Mouse (Mus musculus) midbrain, embryonic 14.5 days (tissue): ENCODE measurements at regions not wholly inside any gene's neighbourhood (a gene's known extent, or its start where the extent isn't known, plus 50 kb on each side); places are given as distances from the start of the nearest gene placed in this dataset.

ENCODE experiments used
- ATAC-seq: fragments of 200-750 bp; cut with Nextera tagmentation; 2 replicates; pipeline ENCODE4 v1.8.0; 2017; ENCODE audit warnings: moderate number of reproducible peaks, moderate library complexity; ENCODE audit not compliant: low FRiP score, low TSS enrichment
- DNase-seq: peaks from one replicate; pipeline ENCODE4 v3.0.0-alpha.2; 2015
- H3K27ac ChIP-seq: fragments of 300-500 bp; sonication (generic); replicated peaks from 2 replicates; pipeline ENCODE4 v1.5.1; 2014; ENCODE audit warnings: mild to moderate bottlenecking, low read depth, low read length, moderate library complexity
- H3K27me3 ChIP-seq: fragments of 300-500 bp; sonication (generic); 2 replicates; pipeline ENCODE4 v1.6.1; 2014; ENCODE audit warnings: low read length, control low read depth, mixed read lengths; ENCODE audit not compliant: control insufficient read depth, insufficient read depth
- H3K36me3 ChIP-seq: fragments of 300-500 bp; sonication (generic); 2 replicates; pipeline ENCODE4 v1.6.1; 2014; ENCODE audit warnings: low read length, control low read depth; ENCODE audit not compliant: control insufficient read depth, insufficient read depth
- H3K4me1 ChIP-seq: fragments of 300-500 bp; sonication (generic); 2 replicates; pipeline ENCODE4 v1.6.1; 2014; ENCODE audit warnings: mild to moderate bottlenecking, antibody characterized with exemption, low read length, control low read depth; ENCODE audit not compliant: control insufficient read depth, insufficient read depth
- H3K4me2 ChIP-seq: fragments of 300-500 bp; sonication (generic); 2 replicates; pipeline ENCODE4 v1.6.1; 2014; ENCODE audit warnings: mild to moderate bottlenecking, low read length, moderate library complexity
- H3K4me3 ChIP-seq: fragments of 300-500 bp; sonication (generic); replicated peaks from 2 replicates; pipeline ENCODE4 v1.5.1; 2014; ENCODE audit warnings: low read depth, low read length
- H3K9ac ChIP-seq: fragments of 300-500 bp; sonication (generic); replicated peaks from 2 replicates; pipeline ENCODE4 v1.6.1; 2014; ENCODE audit warnings: mild to moderate bottlenecking, low read length, moderate library complexity
- H3K9me3 ChIP-seq: fragments of 300-500 bp; sonication (generic); 2 replicates; pipeline ENCODE4 v1.6.1; 2016; ENCODE audit warnings: low read length, control low read depth, mixed read lengths; ENCODE audit not compliant: control insufficient read depth
- WGBS: fragments of 180-500 bp; shearing (Covaris S2); extraction: QIAGEN DNeasy Blood & Tissue Kit; methylation state at CpG from one replicate; pipeline ENCODE4 v1.1.7; 2014; 5-methylcytosine and 5-hydroxymethylcytosine counted together

GRCm38 (mm10) chr13:111334258-111335052 lies 79.6 kb downstream of the Actbl2 start:
- no peaks in the 10 kb centered on the region for H3K9me3 ChIP-seq
- WGBS: 87% methylated on average over 22 of the region's 22 CpGs
- H3K36me3 ChIP-seq: no peaks in the 10 kb centered on the region
- no peaks in the 10 kb centered on the region for H3K27me3 ChIP-seq
- no peak for ATAC-seq
- H3K27ac ChIP-seq: no peak overlapping the region
- no peak overlapping the region for H3K4me2 ChIP-seq
- DNase-seq: no peak
- H3K4me1 ChIP-seq: no peaks in the 10 kb centered on the region
- no peak overlapping the region for H3K9ac ChIP-seq
- H3K4me3 ChIP-seq: no peak overlapping the region

- WGBS: 73% methylated on average over 10 of the region's 10 CpGs
- Histone ChIP-seq H3K4me2 (no peak overlapping the region), H3K4me1 (0 out of 2 replicates have a peak, but pooled peaks cover 3% of the 10 kb centered on the region), H3K27me3 (no peaks in the 10 kb centered on the region), H3K9me3 (no peaks in the 10 kb centered on the region), H3K36me3 (no peaks in the 10 kb centered on the region), H3K27ac (no peak overlapping the region), H3K9ac (no peak overlapping the region), H3K4me3 (no peak overlapping the region)
- DNase-seq (no peak), ATAC-seq (no peak)
These were observed 90.2 kb downstream of the Actbl2 start for GRCm38 (mm10) chr13:111344981-111345380.

GRCm38 (mm10) chr13:111345486-111346440 lies 91.0 kb downstream of the Actbl2 start:
- no peak overlapping the region for H3K4me3 ChIP-seq
- H3K9ac ChIP-seq: no peak overlapping the region
- H3K4me2 ChIP-seq: no peak overlapping the region
- H3K27me3 ChIP-seq: no peaks in the 10 kb centered on the region
- ATAC-seq (no peak), DNase-seq (no peak)
- H3K36me3 ChIP-seq: no peaks in the 10 kb centered on the region
- no peak overlapping the region for H3K27ac ChIP-seq
- 72% methylated on average over 15 of the region's 15 CpGs for WGBS
- 0 out of 2 replicates have a peak, but pooled peaks cover 3% of the 10 kb centered on the region for H3K4me1 ChIP-seq
- H3K9me3 ChIP-seq: no peaks in the 10 kb centered on the region

GRCm38 (mm10) chr13:111356520-111357456 lies 102.0 kb downstream of the Actbl2 start:
- WGBS: 86% methylated on average over 9 of the region's 9 CpGs
- ATAC-seq (no peak), DNase-seq (no peak)
- Histone ChIP-seq H3K27ac (no peak overlapping the region), H3K4me1 (no peaks in the 10 kb centered on the region), H3K9ac (no peak overlapping the region), H3K36me3 (no peaks in the 10 kb centered on the region), H3K4me2 (no peak overlapping the region), H3K27me3 (no peaks in the 10 kb centered on the region), H3K9me3 (no peaks in the 10 kb centered on the region), H3K4me3 (no peak overlapping the region)

- Histone ChIP-seq H3K9me3 (peaks cover 5% of the 10 kb centered on the region; the same call in 1 of the 2 replicates), H3K4me3 (no peak overlapping the region), H3K4me2 (no peak overlapping the region), H3K27ac (no peak overlapping the region), H3K36me3 (no peaks in the 10 kb centered on the region), H3K9ac (no peak overlapping the region), H3K4me1 (no peaks in the 10 kb centered on the region), H3K27me3 (no peaks in the 10 kb centered on the region)
- 86% methylated on average over 4 of the region's 4 CpGs for WGBS
- DNase-seq (no peak), ATAC-seq (no peak)
These were observed 106.6 kb downstream of the Actbl2 start for GRCm38 (mm10) chr13:111361456-111361855.

- 47% methylated on average over 5 of the region's 5 CpGs for WGBS
These were observed 108.4 kb downstream of the Actbl2 start for GRCm38 (mm10) chr13:111363176-111363739.

GRCm38 (mm10) chr13:111366871-111367270 lies 112.1 kb downstream of the Actbl2 start:
- no peak overlapping the region for H3K9ac ChIP-seq
- H3K4me2 ChIP-seq: no peak overlapping the region
- ATAC-seq (no peak), DNase-seq (no peak)
- no peaks in the 10 kb centered on the region; the same call in 1 of the 2 replicates for H3K4me1 ChIP-seq
- H3K36me3 ChIP-seq: no peaks in the 10 kb centered on the region
- no peak overlapping the region for H3K27ac ChIP-seq
- 82% methylated on average over 8 of the region's 8 CpGs for WGBS
- no peaks in the 10 kb centered on the region for H3K27me3 ChIP-seq
- no peak overlapping the region for H3K4me3 ChIP-seq
- peaks cover 5% of the 10 kb centered on the region; the same call in 1 of the 2 replicates for H3K9me3 ChIP-seq

More at GRCm38 (mm10) chr13:111363176-111363739, 108.4 kb downstream of the Actbl2 start:
- DNase-seq (no peak), ATAC-seq (no peak)
- Histone ChIP-seq H3K4me3 (no peak overlapping the region), H3K27me3 (no peaks in the 10 kb centered on the region), H3K4me1 (no peaks in the 10 kb centered on the region; the same call in 1 of the 2 replicates), H3K36me3 (no peaks in the 10 kb centered on the region), H3K9ac (no peak overlapping the region), H3K4me2 (no peak overlapping the region), H3K9me3 (peaks cover 5% of the 10 kb centered on the region; the same call in 1 of the 2 replicates), H3K27ac (no peak overlapping the region)
